Mouse (Mus musculus) embryonic facial prominence, embryonic 10.5 days (tissue): ENCODE results near the gene H1f0. TPM values are rescaled to one million over a fixed set of nuclear protein-coding genes. Genes with fewer than 3 reads are reported as not detected.
"Not testable (repeated sequence)": the region's sequence is repeated elsewhere in the genome, so short reads cannot be mapped to it uniquely, and the experiment has no call there.

Experiments used
- DNase-seq: peaks from one replicate; pipeline ENCODE4 v3.0.0-alpha.2; 2017; ENCODE audit warnings: low spot score
- H3K27ac ChIP-seq: fragments of 300-500 bp; sonication (generic); replicated peaks from 2 replicates; pipeline ENCODE4 v1.5.1; 2016; ENCODE audit warnings: mild to moderate bottlenecking
- H3K27me3 ChIP-seq: fragments of 300-500 bp; sonication (generic); replicated peaks from 2 replicates; pipeline ENCODE4 v1.6.1; 2016; ENCODE audit warnings: low read depth, mild to moderate bottlenecking; ENCODE audit not compliant: poor library complexity, severe bottlenecking
- H3K36me3 ChIP-seq: fragments of 300-500 bp; sonication (generic); replicated peaks from 2 replicates; pipeline ENCODE4 v1.6.1; 2016; ENCODE audit warnings: mild to moderate bottlenecking, moderate library complexity
- H3K4me1 ChIP-seq: fragments of 300-500 bp; sonication (generic); 2 replicates; pipeline ENCODE4 v1.6.1; 2016
- H3K4me3 ChIP-seq: fragments of 300-500 bp; sonication (generic); 2 replicates; pipeline ENCODE4 v1.5.1; 2016; ENCODE audit warnings: mild to moderate bottlenecking, moderate library complexity
- H3K9me3 ChIP-seq: fragments of 300-500 bp; sonication (generic); 2 replicates; pipeline ENCODE4 v1.6.1; 2016; ENCODE audit warnings: mild to moderate bottlenecking
- WGBS: fragments of 180-500 bp; shearing (Covaris S2); methylation state at CpG from one replicate; pipeline ENCODE4 v1.1.7; 2016; 5-methylcytosine and 5-hydroxymethylcytosine counted together
- polyA plus RNA-seq: library from polyadenylated mRNA; unstranded; fragments of >200 nt; fragmentation: Nextera tagmentation; extraction: Ambion mirVana; gene quantifications from 2 replicates; pipeline ENCODE4 v1.2.1, GENCODE M21; 2016

H1f0 gene
- polyA plus RNA-seq, 1 experiment from 2014 or later: 392 TPM

- H3K4me1 ChIP-seq: peaks cover 68% of the 10 kb centered on the region
- H3K9me3 ChIP-seq: no peaks in the 10 kb centered on the region
- H3K36me3 ChIP-seq: peaks cover 9% of the 10 kb centered on the region
- H3K27me3 ChIP-seq: peaks cover 29% of the 10 kb centered on the region
- H3K4me3 ChIP-seq: peak overlapping the region; percentile 84
- H3K27ac ChIP-seq: peak overlapping the region; percentile 100
- WGBS: 17% methylated on average over 11 of the region's 11 CpGs
- DNase-seq: no peak
Observed at GRCm38 (mm10) chr15:79029519-79030241, 1.4 kb downstream of the H1f0 start.

GRCm38 (mm10) chr15:79030551-79031435 lies 2.5 kb downstream of the H1f0 start:
- H3K27me3 ChIP-seq: peaks cover 18% of the 10 kb centered on the region
- H3K9me3 ChIP-seq: no peaks in the 10 kb centered on the region
- under 1% methylated on average over 52 of the region's 52 CpGs for WGBS
- DNase-seq: peak; percentile 95
- peaks cover 61% of the 10 kb centered on the region for H3K4me1 ChIP-seq
- peaks cover 20% of the 10 kb centered on the region for H3K36me3 ChIP-seq
- peak overlapping the region; percentile 84 for H3K4me3 ChIP-seq
- H3K27ac ChIP-seq: peak overlapping the region; percentile 100

- Histone ChIP-seq H3K4me1 (peaks cover 52% of the 10 kb centered on the region), H3K36me3 (peaks cover 31% of the 10 kb centered on the region)
- not testable (repeated sequence) for H3K27me3 ChIP-seq, H3K27ac ChIP-seq, DNase-seq, H3K4me3 ChIP-seq, H3K9me3 ChIP-seq
- WGBS: 92% methylated on average over 5 of the region's 5 CpGs
Observed at GRCm38 (mm10) chr15:79031908-79032307, 3.7 kb downstream of the H1f0 start.

GRCm38 (mm10) chr15:79037913-79038328 lies 9.7 kb downstream of the H1f0 start:
- peaks cover 43% of the 10 kb centered on the region for H3K27me3 ChIP-seq
- H3K36me3 ChIP-seq: peaks cover 37% of the 10 kb centered on the region
- no peaks in the 10 kb centered on the region for H3K9me3 ChIP-seq
- no peak overlapping the region; the same call in 1 of the 2 replicates for H3K4me3 ChIP-seq
- H3K27ac ChIP-seq: no peak overlapping the region
- WGBS: 17% methylated on average over 14 of the region's 14 CpGs
- peaks cover 44% of the 10 kb centered on the region for H3K4me1 ChIP-seq
- peak; percentile 85 for DNase-seq

- DNase-seq: no peak
- no peak overlapping the region for H3K27ac ChIP-seq
- peaks cover 37% of the 10 kb centered on the region for H3K36me3 ChIP-seq
- H3K9me3 ChIP-seq: no peaks in the 10 kb centered on the region
- H3K4me3 ChIP-seq: no peak overlapping the region; the same call in 1 of the 2 replicates
- 70% methylated on average over 10 of the region's 10 CpGs for WGBS
- H3K27me3 ChIP-seq: peaks cover 47% of the 10 kb centered on the region
- peaks cover 48% of the 10 kb centered on the region for H3K4me1 ChIP-seq
Observed at GRCm38 (mm10) chr15:79038331-79038730, 10.1 kb downstream of the H1f0 start.

GRCm38 (mm10) chr15:79038853-79039252 lies 10.6 kb downstream of the H1f0 start:
- H3K4me1 ChIP-seq: peaks cover 51% of the 10 kb centered on the region

GRCm38 (mm10) chr15:79040501-79041416 lies 12.5 kb downstream of the H1f0 start:
- peaks cover 57% of the 10 kb centered on the region for H3K4me1 ChIP-seq
- no peak overlapping the region for H3K27ac ChIP-seq
- peaks cover 66% of the 10 kb centered on the region for H3K27me3 ChIP-seq
- peak; percentile 62 for DNase-seq
- peak overlapping the region; percentile 50 for H3K4me3 ChIP-seq
- no peaks in the 10 kb centered on the region for H3K9me3 ChIP-seq
- 23% methylated on average over 24 of the region's 24 CpGs for WGBS
- peaks cover 18% of the 10 kb centered on the region for H3K36me3 ChIP-seq

More at GRCm38 (mm10) chr15:79038853-79039252, 10.6 kb downstream of the H1f0 start:
- peak; percentile 79 for DNase-seq
- Histone ChIP-seq H3K36me3 (peaks cover 36% of the 10 kb centered on the region), H3K9me3 (no peaks in the 10 kb centered on the region), H3K27ac (peak overlapping the region; percentile 16; the same call in 1 of the 2 replicates), H3K4me3 (peak overlapping the region; percentile 25; the same call in 1 of the 2 replicates), H3K27me3 (peaks cover 52% of the 10 kb centered on the region)
- 20% methylated on average over 7 of the region's 7 CpGs for WGBS

- peaks cover 66% of the 10 kb centered on the region for H3K27me3 ChIP-seq
- H3K36me3 ChIP-seq: peaks cover 10% of the 10 kb centered on the region
- 79% methylated on average over 6 of the region's 6 CpGs for WGBS
- H3K27ac ChIP-seq: peak within 1 kb of the TSS; percentile 70; the same call in 1 of the 2 replicates
- no peaks in the 10 kb centered on the region for H3K9me3 ChIP-seq
- DNase-seq: no peak
- H3K4me3 ChIP-seq: peak within 1 kb of the TSS; percentile 72
- peaks cover 57% of the 10 kb centered on the region for H3K4me1 ChIP-seq
Observed at GRCm38 (mm10) chr15:79041585-79041984, 13.3 kb downstream of the H1f0 start, which contains the start of gene Galr3. Gene Galr3, plus strand, starts transcription at chr15:79041885.

GRCm38 (mm10) chr15:79042721-79043491 lies 14.7 kb downstream of the H1f0 start:
- H3K27me3 ChIP-seq: peaks cover 76% of the 10 kb centered on the region
- no peaks in the 10 kb centered on the region for H3K9me3 ChIP-seq
- peak; percentile 63 for DNase-seq
- under 1% methylated on average over 105 of the region's 105 CpGs for WGBS
- peak overlapping the region; percentile 70 for H3K27ac ChIP-seq
- H3K36me3 ChIP-seq: no peaks in the 10 kb centered on the region
- H3K4me3 ChIP-seq: peak overlapping the region; percentile 72
- peaks cover 54% of the 10 kb centered on the region for H3K4me1 ChIP-seq

- H3K27me3 ChIP-seq: peaks cover 64% of the 10 kb centered on the region
- 14% methylated on average over 4 of the region's 4 CpGs for WGBS
- no peak overlapping the region for H3K4me3 ChIP-seq
- H3K4me1 ChIP-seq: peaks cover 36% of the 10 kb centered on the region
- no peaks in the 10 kb centered on the region for H3K36me3 ChIP-seq
- DNase-seq: no peak
- no peaks in the 10 kb centered on the region for H3K9me3 ChIP-seq
- no peak overlapping the region for H3K27ac ChIP-seq
Observed at GRCm38 (mm10) chr15:79044837-79045236, 16.6 kb downstream of the H1f0 start.

- Histone ChIP-seq H3K4me1 (peaks cover 21% of the 10 kb centered on the region), H3K36me3 (peaks cover 15% of the 10 kb centered on the region), H3K27me3 (peaks cover 30% of the 10 kb centered on the region), H3K9me3 (no peaks in the 10 kb centered on the region), H3K4me3 (no peak overlapping the region), H3K27ac (no peak overlapping the region)
- WGBS: 72% methylated on average over 4 of the region's 4 CpGs
- DNase-seq: no peak
Observed at GRCm38 (mm10) chr15:79048186-79048585, 19.9 kb downstream of the H1f0 start.
